Mouse (Mus musculus) ovary, postnatal 36 days (tissue): ENCODE measurements around the gene Abhd17b.
A peak's percentile ranks its signal among the peaks of the same experiment; 100 is the strongest.
"Not testable (repeated sequence)": the region's sequence is repeated elsewhere in the genome, so short reads cannot be mapped to it uniquely, and the experiment has no call there.

Experiments
- DNase-seq: peaks from one replicate; pipeline ENCODE4 v3.0.0; 2022; ENCODE audit warnings: low spot score, mixed read lengths

The Abhd17b gene

GRCm38 (mm10) chr19:21653172-21653981 lies at the start of gene Abhd17b:
TSS of gene Abhd17b (plus strand) at chr19:21653185.
- peak; percentile 59 for DNase-seq

GRCm38 (mm10) chr19:21603836-21604235 lies 49.1 kb upstream of the Abhd17b start:
- DNase-seq: no peak

DNA sequence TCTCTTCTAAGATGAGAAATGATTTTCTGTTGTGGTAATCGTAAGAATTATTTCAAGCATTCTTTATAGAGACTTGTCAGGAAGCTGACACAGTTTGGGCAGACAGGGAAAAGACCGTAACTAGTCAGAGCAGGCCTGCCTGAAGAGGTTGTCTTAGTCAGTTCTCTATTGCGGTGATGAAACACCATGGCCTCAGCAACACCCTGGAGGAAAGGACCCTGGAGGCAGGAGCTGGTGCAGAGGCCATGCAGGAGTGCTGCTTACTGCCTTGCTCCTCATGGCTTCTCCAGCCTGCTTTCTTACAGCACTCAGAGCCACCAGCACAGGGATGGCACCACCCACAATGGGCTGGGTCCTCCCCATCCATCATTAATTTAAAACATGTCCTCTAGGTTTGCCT lies 47.7 kb upstream of the Abhd17b start:
- no peak for DNase-seq

- DNase-seq: no peak
Observed at GRCm38 (mm10) chr19:21610240-21610639, 42.7 kb upstream of the Abhd17b start.

- DNase-seq: no peak
Observed at GRCm38 (mm10) chr19:21611297-21611696, 41.7 kb upstream of the Abhd17b start.

- no peak for DNase-seq
Observed at GRCm38 (mm10) chr19:21611725-21612575, 41.0 kb upstream of the Abhd17b start.

GRCm38 (mm10) chr19:21615801-21616200 lies 37.2 kb upstream of the Abhd17b start:
- no peak for DNase-seq

GRCm38 (mm10) chr19:21623410-21624147 lies 29.4 kb upstream of the Abhd17b start:
- no peak for DNase-seq

DNA sequence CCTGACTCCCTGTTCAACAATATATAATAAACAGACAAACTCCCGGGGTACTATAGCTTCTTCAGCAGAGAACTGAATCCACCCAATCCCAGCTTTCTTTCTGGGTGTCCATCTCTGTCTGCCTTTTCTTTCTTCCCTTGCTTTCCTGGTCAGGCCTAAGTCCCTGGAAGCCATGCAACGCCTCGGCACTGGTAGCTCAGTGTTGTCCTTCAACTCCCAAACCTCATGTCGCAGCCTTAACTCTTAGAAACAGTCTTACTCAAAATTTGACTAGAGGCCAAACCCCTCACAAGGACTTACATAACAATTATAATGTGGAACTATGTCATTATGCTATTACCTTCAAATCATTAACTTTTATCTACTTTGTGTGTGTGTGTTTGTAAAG lies 28.8 kb upstream of the Abhd17b start:
- DNase-seq: no peak

- DNase-seq: no peak
Observed at GRCm38 (mm10) chr19:21626271-21626988, 26.6 kb upstream of the Abhd17b start.

DNA sequence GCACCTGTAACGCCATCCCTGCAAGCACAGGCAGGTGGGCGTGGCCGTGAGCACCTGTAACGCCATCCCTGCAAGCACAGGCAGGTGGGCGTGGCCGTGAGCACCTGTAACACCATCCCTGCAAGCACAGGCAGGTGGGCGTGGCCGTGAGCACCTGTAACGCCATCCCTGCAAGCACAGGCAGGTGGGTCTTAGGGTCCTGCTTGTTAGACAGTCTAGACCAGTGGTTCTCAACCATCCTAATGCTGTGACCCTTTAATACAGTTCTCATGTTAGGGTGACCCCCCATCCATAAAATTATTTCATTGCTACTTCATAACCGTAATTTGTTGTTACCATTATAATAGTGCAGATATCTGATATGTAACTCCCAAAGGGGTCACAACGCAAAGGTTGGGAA lies 24.5 kb upstream of the Abhd17b start:
- DNase-seq: not testable (repeated sequence)

DNA sequence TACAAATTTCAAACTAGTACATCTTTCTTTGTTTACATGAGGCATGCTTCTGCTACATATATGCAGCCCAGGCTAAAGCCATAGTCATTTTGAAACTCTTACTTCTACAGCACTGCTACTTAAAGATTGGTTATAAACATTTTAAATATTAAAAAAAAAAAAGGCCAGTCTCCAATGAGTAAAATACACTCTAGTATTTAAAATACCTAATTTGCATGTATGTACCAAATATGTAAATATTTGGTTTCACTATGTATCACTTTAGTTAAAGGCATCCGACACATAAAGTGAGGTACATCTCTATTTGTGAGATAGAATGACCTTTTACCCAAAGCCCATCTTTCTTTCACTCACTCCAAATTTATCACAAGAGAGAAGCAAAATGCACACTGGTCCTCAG lies 24.0 kb upstream of the Abhd17b start:
- DNase-seq: no peak

- no peak for DNase-seq
Observed at GRCm38 (mm10) chr19:21629501-21629900, 23.5 kb upstream of the Abhd17b start.

GRCm38 (mm10) chr19:21630656-21631331 lies 22.2 kb upstream of the Abhd17b start:
- no peak for DNase-seq

GRCm38 (mm10) chr19:21635406-21635805 lies 17.6 kb upstream of the Abhd17b start:
- no peak for DNase-seq

DNA sequence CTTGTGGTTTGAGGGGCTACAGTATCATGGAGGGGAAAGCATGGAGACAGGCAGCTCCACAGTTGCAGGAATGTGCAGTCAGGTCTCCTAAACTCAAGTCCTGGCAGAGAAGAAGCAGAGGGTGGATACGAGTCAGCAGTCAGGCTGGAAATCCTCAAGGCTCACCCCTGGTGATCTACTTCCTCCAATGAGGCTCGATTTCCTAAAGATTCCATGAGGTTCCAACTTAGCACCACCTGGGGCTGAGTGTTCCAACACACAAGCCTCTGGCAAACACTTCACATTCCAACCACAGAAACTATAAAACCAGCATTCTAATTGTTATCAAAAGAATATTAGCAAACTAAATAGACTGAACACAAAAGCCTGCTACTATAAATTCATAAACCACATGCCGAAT lies 16.1 kb upstream of the Abhd17b start:
- no peak for DNase-seq

DNA sequence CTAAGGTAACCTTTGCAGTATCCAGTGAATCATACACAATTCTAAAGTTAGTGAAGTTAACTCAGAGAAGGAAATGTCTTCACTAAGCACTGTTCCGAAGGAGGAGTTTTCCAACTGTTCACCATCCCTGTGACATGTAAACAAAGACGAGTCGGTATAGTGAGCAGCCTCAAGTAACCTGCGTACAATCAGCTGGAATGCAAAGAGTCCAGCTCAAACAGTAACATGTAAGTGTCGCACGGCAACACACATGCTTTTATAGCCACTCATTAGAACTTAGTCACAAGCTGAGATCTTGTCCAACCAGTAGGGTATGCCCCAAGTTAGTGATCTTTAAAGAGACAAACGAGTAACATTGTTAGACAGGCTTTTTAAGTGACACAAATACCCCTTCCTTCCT lies 15.3 kb upstream of the Abhd17b start:
- no peak for DNase-seq

- DNase-seq: no peak
Observed at GRCm38 (mm10) chr19:21643935-21644334, 9.1 kb upstream of the Abhd17b start.

- DNase-seq: no peak
Observed at GRCm38 (mm10) chr19:21645301-21645700, 7.7 kb upstream of the Abhd17b start.

- DNase-seq: no peak
Observed at GRCm38 (mm10) chr19:21646142-21646541, 6.8 kb upstream of the Abhd17b start.

DNA sequence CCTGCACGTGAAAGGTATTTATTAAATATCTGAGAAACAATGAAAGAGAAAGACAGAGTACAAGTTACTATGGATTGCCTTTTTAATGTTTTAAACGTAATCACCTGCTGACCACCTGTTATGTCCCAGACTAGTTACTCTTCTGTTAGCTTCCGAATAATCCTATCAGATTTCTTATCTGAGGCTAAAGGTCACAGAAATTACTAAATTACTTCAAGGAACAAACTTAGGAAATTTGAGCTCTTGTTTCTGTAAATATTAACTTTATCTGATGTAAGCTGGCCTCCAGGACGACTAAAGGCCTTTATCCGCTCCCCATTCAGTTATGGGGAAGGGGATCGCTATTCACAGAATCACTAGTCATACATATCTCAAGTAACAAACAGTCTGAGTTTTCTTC lies 1.3 kb upstream of the Abhd17b start:
- no peak for DNase-seq
